Mouse (Mus musculus) neural tube, embryonic 13.5 days (tissue): ENCODE results near the gene Gbx1. TPM values are rescaled to one million over a fixed set of nuclear protein-coding genes. Genes with fewer than 3 reads are reported as not detected.
A peak's percentile ranks its signal among the peaks of the same experiment; 100 is the strongest.

Source experiments
- ATAC-seq: fragments of 200-750 bp; cut with Nextera tagmentation; 2 replicates; pipeline ENCODE4 v1.8.0; 2017; ENCODE audit warnings: low read depth, mild to moderate bottlenecking, moderate TSS enrichment, moderate library complexity
- H3K27ac ChIP-seq: fragments of 300-500 bp; sonication (generic); replicated peaks from 2 replicates; pipeline ENCODE4 v1.5.1; 2015; ENCODE audit warnings: moderate library complexity, mild to moderate bottlenecking, inconsistent platforms
- H3K27me3 ChIP-seq: fragments of 300-500 bp; sonication (generic); 2 replicates; pipeline ENCODE4 v1.6.1; 2015; ENCODE audit warnings: mild to moderate bottlenecking, inconsistent platforms
- H3K36me3 ChIP-seq: fragments of 300-500 bp; sonication (generic); 2 replicates; pipeline ENCODE4 v1.6.1; 2015; ENCODE audit warnings: mild to moderate bottlenecking, inconsistent platforms
- H3K4me1 ChIP-seq: fragments of 300-500 bp; sonication (generic); replicated peaks from 2 replicates; pipeline ENCODE4 v1.6.1; 2015; ENCODE audit warnings: inconsistent platforms
- H3K4me2 ChIP-seq: fragments of 300-500 bp; sonication (generic); 2 replicates; pipeline ENCODE4 v1.6.1; 2015; ENCODE audit warnings: inconsistent platforms, mild to moderate bottlenecking, moderate library complexity
- H3K4me3 ChIP-seq: fragments of 300-500 bp; sonication (generic); 2 replicates; pipeline ENCODE4 v1.5.1; 2015; ENCODE audit warnings: mild to moderate bottlenecking, inconsistent platforms
- H3K9ac ChIP-seq: fragments of 300-500 bp; sonication (generic); 2 replicates; pipeline ENCODE4 v1.6.1; 2015; ENCODE audit warnings: moderate library complexity, mild to moderate bottlenecking, inconsistent platforms
- H3K9me3 ChIP-seq: fragments of 300-500 bp; sonication (generic); 2 replicates; pipeline ENCODE4 v1.6.1; 2016; ENCODE audit warnings: inconsistent platforms
- WGBS: fragments of 180-500 bp; shearing (Covaris S2); methylation state at CpG from one replicate; pipeline ENCODE4 v1.1.7; 2015; 5-methylcytosine and 5-hydroxymethylcytosine counted together
- polyA plus RNA-seq: library from polyadenylated mRNA; unstranded; fragments of >200 nt; fragmentation: Nextera tagmentation; extraction: Ambion mirVana; gene quantifications from 2 replicates; pipeline ENCODE4 v1.2.1, GENCODE M21; 2015

The Gbx1 gene
- polyA plus RNA-seq, 1 experiment from 2014 or later, result 16.1 TPM

- Histone ChIP-seq H3K27me3 (no peaks in the 10 kb centered on the region), H3K36me3 (peaks cover 86% of the 10 kb centered on the region), H3K9me3 (no peaks in the 10 kb centered on the region), H3K4me2 (no peak overlapping the region), H3K27ac (no peak overlapping the region), H3K4me3 (no peak overlapping the region), H3K9ac (no peak overlapping the region), H3K4me1 (peaks cover 93% of the 10 kb centered on the region)
- no peak for ATAC-seq
- 84% methylated on average over 16 of the region's 16 CpGs for WGBS
Measured at GRCm38 (mm10) chr5:24492546-24493285, 34.3 kb downstream of the Gbx1 start.

- no peaks in the 10 kb centered on the region for H3K27me3 ChIP-seq
- peak; percentile 58 for ATAC-seq
- peak overlapping the region; percentile 90 for H3K27ac ChIP-seq
- WGBS, result 17% methylated on average over 14 of the region's 14 CpGs
- H3K4me3 ChIP-seq, result no peak overlapping the region
- H3K9ac ChIP-seq, result no peak overlapping the region
- H3K36me3 ChIP-seq, result peaks cover 82% of the 10 kb centered on the region
- peaks cover 93% of the 10 kb centered on the region for H3K4me1 ChIP-seq
- H3K4me2 ChIP-seq, result no peak overlapping the region
- H3K9me3 ChIP-seq, result no peaks in the 10 kb centered on the region
Measured at GRCm38 (mm10) chr5:24490413-24490920, 36.5 kb downstream of the Gbx1 start.

GRCm38 (mm10) chr5:24486738-24487137 is 40.3 kb downstream of the Gbx1 start:
- no peak for ATAC-seq
- 89% methylated on average over 5 of the region's 5 CpGs for WGBS
- H3K27ac ChIP-seq, result peak overlapping the region; percentile 91; the same call in 1 of the 2 replicates
- peaks cover 76% of the 10 kb centered on the region for H3K36me3 ChIP-seq
- H3K9me3 ChIP-seq, result no peaks in the 10 kb centered on the region
- H3K9ac ChIP-seq, result no peak overlapping the region
- peaks cover 94% of the 10 kb centered on the region for H3K4me1 ChIP-seq
- no peaks in the 10 kb centered on the region for H3K27me3 ChIP-seq
- no peak overlapping the region for H3K4me3 ChIP-seq
- no peak overlapping the region for H3K4me2 ChIP-seq

- Histone ChIP-seq H3K4me1 (peaks cover 94% of the 10 kb centered on the region), H3K4me2 (no peak overlapping the region), H3K27me3 (no peaks in the 10 kb centered on the region), H3K27ac (peak overlapping the region; percentile 91), H3K9me3 (no peaks in the 10 kb centered on the region), H3K36me3 (peaks cover 74% of the 10 kb centered on the region), H3K4me3 (no peak overlapping the region), H3K9ac (no peak overlapping the region)
- no peak for ATAC-seq
- WGBS, result 2% methylated on average over 8 of the region's 8 CpGs
Measured at GRCm38 (mm10) chr5:24486097-24486496, 40.9 kb downstream of the Gbx1 start.

- 13% methylated on average over 22 of the region's 22 CpGs for WGBS
- H3K4me3 ChIP-seq, result peak overlapping the region; percentile 25
- peak overlapping the region; percentile 91 for H3K27ac ChIP-seq
- H3K9ac ChIP-seq, result peak overlapping the region; percentile 55; the same call in 1 of the 2 replicates
- H3K27me3 ChIP-seq, result no peaks in the 10 kb centered on the region
- H3K9me3 ChIP-seq, result no peaks in the 10 kb centered on the region
- peaks cover 74% of the 10 kb centered on the region for H3K36me3 ChIP-seq
- H3K4me1 ChIP-seq, result peaks cover 96% of the 10 kb centered on the region
- peak; percentile 60 for ATAC-seq
- H3K4me2 ChIP-seq, result peak overlapping the region; percentile 51
Measured at GRCm38 (mm10) chr5:24484963-24485362, 42.0 kb downstream of the Gbx1 start.

- H3K4me1 ChIP-seq, result peaks cover 79% of the 10 kb centered on the region
- H3K4me3 ChIP-seq, result no peak overlapping the region
- H3K36me3 ChIP-seq, result peaks cover 73% of the 10 kb centered on the region
- peak overlapping the region; percentile 27; the same call in 1 of the 2 replicates for H3K9ac ChIP-seq
- ATAC-seq, result peak; percentile 5; the same call in 1 of the 2 replicates
- WGBS, result 25% methylated on average over 11 of the region's 11 CpGs
- H3K27me3 ChIP-seq, result no peaks in the 10 kb centered on the region
- no peaks in the 10 kb centered on the region for H3K9me3 ChIP-seq
- no peak overlapping the region for H3K4me2 ChIP-seq
- peak overlapping the region; percentile 42; the same call in 1 of the 2 replicates for H3K27ac ChIP-seq
Measured at GRCm38 (mm10) chr5:24483326-24483725, 43.7 kb downstream of the Gbx1 start.

- ATAC-seq, result no peak
Measured at GRCm38 (mm10) chr5:24482247-24483079, 44.5 kb downstream of the Gbx1 start.

GRCm38 (mm10) chr5:24481647-24482046 is 45.4 kb downstream of the Gbx1 start:
- H3K9ac ChIP-seq, result no peak overlapping the region
- H3K4me2 ChIP-seq, result no peak overlapping the region
- 14% methylated on average over 4 of the region's 4 CpGs for WGBS
- no peak for ATAC-seq
- H3K4me1 ChIP-seq, result peaks cover 63% of the 10 kb centered on the region
- H3K27me3 ChIP-seq, result no peaks in the 10 kb centered on the region
- H3K4me3 ChIP-seq, result no peak overlapping the region
- no peaks in the 10 kb centered on the region for H3K9me3 ChIP-seq
- H3K36me3 ChIP-seq, result peaks cover 73% of the 10 kb centered on the region
- H3K27ac ChIP-seq, result peak overlapping the region; percentile 15; the same call in 1 of the 2 replicates

More at GRCm38 (mm10) chr5:24482247-24483079, 44.5 kb downstream of the Gbx1 start:
- peaks cover 71% of the 10 kb centered on the region for H3K4me1 ChIP-seq
- no peak overlapping the region for H3K4me3 ChIP-seq
- no peak overlapping the region for H3K4me2 ChIP-seq
- 51% methylated on average over 40 of the region's 41 CpGs for WGBS
- peaks cover 73% of the 10 kb centered on the region for H3K36me3 ChIP-seq
- no peaks in the 10 kb centered on the region for H3K9me3 ChIP-seq
- H3K27me3 ChIP-seq, result no peaks in the 10 kb centered on the region
- peak overlapping the region; percentile 42 for H3K27ac ChIP-seq
- peak overlapping the region; percentile 31; the same call in 1 of the 2 replicates for H3K9ac ChIP-seq

GRCm38 (mm10) chr5:24477909-24478308 is 49.1 kb downstream of the Gbx1 start:
- H3K4me3 ChIP-seq, result no peak overlapping the region
- no peak overlapping the region for H3K27ac ChIP-seq
- H3K9me3 ChIP-seq, result no peaks in the 10 kb centered on the region
- no peak for ATAC-seq
- no peak overlapping the region for H3K4me2 ChIP-seq
- 79% methylated on average over 9 of the region's 9 CpGs for WGBS
- no peak overlapping the region for H3K9ac ChIP-seq
- peaks cover 59% of the 10 kb centered on the region for H3K36me3 ChIP-seq
- peaks cover 59% of the 10 kb centered on the region for H3K4me1 ChIP-seq
- H3K27me3 ChIP-seq, result peaks cover 27% of the 10 kb centered on the region

GRCm38 (mm10) chr5:24475476-24476241 is 51.3 kb downstream of the Gbx1 start:
- Histone ChIP-seq H3K4me2 (peak overlapping the region; percentile 70), H3K27me3 (peaks cover 36% of the 10 kb centered on the region), H3K4me1 (peaks cover 44% of the 10 kb centered on the region), H3K27ac (no peak overlapping the region), H3K36me3 (peaks cover 42% of the 10 kb centered on the region), H3K9me3 (no peaks in the 10 kb centered on the region), H3K9ac (peak overlapping the region; percentile 69), H3K4me3 (peak overlapping the region; percentile 41)
- ATAC-seq, result no peak
- WGBS, result 81% methylated on average over 6 of the region's 6 CpGs

- Histone ChIP-seq H3K27me3 (peaks cover 36% of the 10 kb centered on the region), H3K4me1 (peaks cover 45% of the 10 kb centered on the region), H3K36me3 (peaks cover 33% of the 10 kb centered on the region), H3K4me2 (peak overlapping the region; percentile 70), H3K27ac (0 out of 2 replicates have a peak overlapping the region, but pooled peaks have one; percentile 13), H3K9ac (peak overlapping the region; percentile 69), H3K9me3 (no peaks in the 10 kb centered on the region), H3K4me3 (peak overlapping the region; percentile 41)
- WGBS, result 4% methylated on average over 66 of the region's 67 CpGs
- 0 out of 2 replicates have a peak, but pooled peaks have one; percentile 5 for ATAC-seq
Measured at GRCm38 (mm10) chr5:24474723-24475261, 52.2 kb downstream of the Gbx1 start.
